Mouse (Mus musculus): ENCODE results near the gene Birc5. TPM values are rescaled to one million over a fixed set of nuclear protein-coding genes. Genes with fewer than 3 reads are reported as not detected.
A peak's percentile ranks its signal among the peaks of the same experiment; 100 is the strongest.

The Birc5 gene
- polyA plus RNA-seq, 1 experiment = 97.3 TPM

DNA sequence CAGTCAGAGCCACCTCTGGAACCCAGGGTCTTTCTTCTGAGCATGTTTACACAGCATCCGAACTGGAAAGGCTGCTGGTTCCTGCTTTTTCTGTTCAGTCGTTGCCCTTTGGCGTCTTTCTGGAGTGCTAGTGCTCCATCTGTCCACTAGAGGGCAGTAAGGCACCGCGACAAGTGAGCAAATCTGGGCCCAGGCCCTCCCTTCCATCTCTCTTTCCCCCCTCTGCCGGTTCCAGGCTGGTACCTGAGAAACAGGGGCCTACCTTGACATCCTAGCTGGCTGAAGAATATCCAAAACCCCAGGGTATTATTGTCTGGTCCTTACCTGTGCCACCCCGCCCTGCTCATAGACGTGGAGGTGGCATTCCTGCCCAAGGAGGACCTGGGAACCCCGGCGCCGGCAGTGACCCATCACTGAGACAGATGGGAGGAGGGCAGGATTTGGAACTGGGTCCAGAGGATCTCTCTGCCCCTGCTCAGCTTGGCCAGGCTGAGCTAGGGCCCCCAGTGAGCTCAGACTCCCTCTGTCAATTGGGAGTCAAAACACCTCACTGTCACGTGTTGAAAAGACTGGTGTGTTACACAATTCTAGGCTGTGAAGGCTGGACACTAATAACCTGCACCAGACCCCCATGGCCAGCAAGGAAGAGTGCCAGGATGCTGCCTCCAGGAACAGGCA lies 21.8 kb downstream of the Birc5 start:
- TF ChIP-seq CTCF (IDR thresholded peaks at IDR 0.05; ENCODE audit: low read depth, low read length) (peak; percentile 91), POLR2A (IDR thresholded peaks at IDR 0.05; ENCODE audit: borderline replicate concordance, low read depth, low read length) (no peak)
- no peak overlapping the region for H3K27ac ChIP-seq (ENCODE audit: insufficient read depth, low read depth, low read length)
- no peak overlapping the region for H3K4me3 ChIP-seq (ENCODE audit: insufficient read depth, low read length)
- H3K4me1 ChIP-seq (ENCODE audit: control insufficient read depth, insufficient read depth, low read length) = peaks cover 8% of the 10 kb centered on the region; the same call in 1 of the 2 replicates

DNA sequence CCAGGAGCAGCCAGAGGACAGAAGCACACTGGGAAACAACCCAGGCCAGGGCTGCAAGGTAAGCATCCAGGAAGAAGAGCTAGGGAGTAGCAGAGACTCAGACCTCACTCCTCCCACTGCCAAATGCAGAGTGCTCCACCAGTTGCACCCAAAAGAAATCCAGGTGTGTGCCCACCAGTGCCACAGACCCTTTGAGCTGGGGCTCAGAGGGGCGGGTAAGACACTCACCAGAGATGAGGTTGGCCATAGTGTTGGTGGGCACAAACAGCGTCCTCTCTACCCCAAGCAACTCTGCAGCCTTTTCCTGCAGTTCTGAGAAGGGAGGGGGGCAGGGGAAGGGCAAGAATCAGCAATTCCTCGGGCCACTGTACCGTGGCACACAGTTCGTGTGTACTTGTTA lies 22.3 kb downstream of the Birc5 start:
- TF ChIP-seq POLR2A (IDR thresholded peaks at IDR 0.05; ENCODE audit: borderline replicate concordance, low read depth, low read length) (no peak), CTCF (IDR thresholded peaks at IDR 0.05; ENCODE audit: low read depth, low read length) (no peak)
- no peak overlapping the region for H3K4me3 ChIP-seq (ENCODE audit: insufficient read depth, low read length)
- H3K4me1 ChIP-seq (ENCODE audit: control insufficient read depth, insufficient read depth, low read length) = peaks cover 7% of the 10 kb centered on the region; the same call in 1 of the 2 replicates
- no peak overlapping the region for H3K27ac ChIP-seq (ENCODE audit: insufficient read depth, low read depth, low read length)

DNA sequence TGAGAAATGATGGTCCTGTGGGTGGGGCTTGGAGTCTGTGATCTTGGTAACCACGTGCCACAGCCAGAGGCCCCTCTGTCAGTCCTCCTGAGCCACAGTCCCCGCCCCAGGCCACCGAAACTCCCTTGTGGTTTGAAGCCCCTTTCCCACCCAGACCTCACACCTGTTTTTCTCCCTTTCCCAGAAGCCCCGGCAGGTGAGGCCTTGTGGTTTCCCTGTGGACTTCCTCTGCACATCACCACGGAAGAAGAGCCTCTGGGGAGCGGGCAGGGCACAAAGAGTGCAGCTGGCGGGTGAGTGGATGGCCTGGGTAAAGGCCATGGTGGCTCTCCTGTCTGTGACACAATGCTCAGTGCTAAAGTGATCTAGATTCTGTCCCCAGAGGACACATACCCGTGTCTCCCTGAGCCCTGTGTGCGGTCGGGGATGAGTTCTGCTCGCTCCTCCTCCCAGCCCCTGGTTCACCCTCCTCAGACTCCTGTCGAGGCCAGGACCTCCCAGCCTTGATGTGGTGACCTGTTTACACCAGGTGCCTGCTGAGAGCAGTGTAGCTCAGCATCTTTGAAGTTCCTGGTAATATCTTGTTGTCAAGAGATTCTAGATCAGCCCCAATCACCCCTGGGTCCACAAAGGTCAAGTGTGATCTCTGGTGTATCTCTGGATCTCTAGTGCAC lies 23.0 kb downstream of the Birc5 start:
- Histone ChIP-seq H3K4me1 (ENCODE audit: control insufficient read depth, insufficient read depth, low read length) (peaks cover 12% of the 10 kb centered on the region), H3K27ac (ENCODE audit: insufficient read depth, low read depth, low read length) (no peak overlapping the region), H3K4me3 (ENCODE audit: insufficient read depth, low read length) (peak overlapping the region; percentile 92)
- TF ChIP-seq POLR2A (IDR thresholded peaks at IDR 0.05; ENCODE audit: borderline replicate concordance, low read depth, low read length) (no peak), CTCF (IDR thresholded peaks at IDR 0.05; ENCODE audit: low read depth, low read length) (no peak)

DNA sequence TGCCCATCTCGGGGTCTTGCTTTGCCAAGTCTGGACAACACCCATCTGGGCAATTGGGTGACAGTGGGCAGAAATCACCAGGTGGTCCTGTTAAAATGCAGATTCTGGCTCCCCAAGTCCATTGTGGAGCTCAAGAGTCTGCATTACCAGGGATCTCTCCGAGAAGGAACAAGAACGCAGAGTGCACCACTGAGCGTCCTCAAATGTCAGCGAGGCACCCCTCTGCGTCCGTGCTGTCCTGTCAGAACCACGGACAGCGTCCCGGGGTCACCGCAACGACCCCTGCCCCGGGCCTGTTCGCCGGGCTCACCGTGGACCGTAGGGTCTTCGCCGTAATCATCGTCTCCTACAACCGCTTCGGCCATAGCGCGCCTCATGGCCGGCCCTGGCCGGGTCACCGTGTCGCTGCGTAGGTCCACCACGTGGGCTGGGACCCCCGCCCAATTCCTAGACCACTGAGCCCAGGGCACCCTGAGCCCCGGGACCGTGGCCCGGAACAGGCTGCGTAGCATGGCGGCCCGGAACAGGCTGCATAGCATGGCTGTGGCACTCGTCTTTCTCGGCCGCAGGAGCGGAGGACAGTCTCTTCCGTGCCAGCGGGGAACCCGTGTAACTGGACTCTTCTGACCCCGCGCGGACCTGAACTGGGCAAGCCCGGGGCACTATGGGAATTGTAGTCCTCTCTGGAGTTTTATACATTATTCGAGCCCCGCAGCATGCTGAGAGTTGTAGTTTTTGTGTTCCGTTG lies 24.0 kb downstream of the Birc5 start, which contains the start of gene Tha1:
Gene Tha1, minus strand, starts transcription at position 621 of the 748 bp plus-strand sequence.
- peaks cover 22% of the 10 kb centered on the region for H3K4me1 ChIP-seq (ENCODE audit: control insufficient read depth, insufficient read depth, low read length)
- H3K4me3 ChIP-seq (ENCODE audit: insufficient read depth, low read length) = peak within 1 kb of the TSS; percentile 92
- TF ChIP-seq CTCF (IDR thresholded peaks at IDR 0.05; ENCODE audit: low read depth, low read length) (no peak), POLR2A (IDR thresholded peaks at IDR 0.05; ENCODE audit: borderline replicate concordance, low read depth, low read length) (no peak)
- H3K27ac ChIP-seq (ENCODE audit: insufficient read depth, low read depth, low read length) = peak within 1 kb of the TSS; percentile 50

DNA sequence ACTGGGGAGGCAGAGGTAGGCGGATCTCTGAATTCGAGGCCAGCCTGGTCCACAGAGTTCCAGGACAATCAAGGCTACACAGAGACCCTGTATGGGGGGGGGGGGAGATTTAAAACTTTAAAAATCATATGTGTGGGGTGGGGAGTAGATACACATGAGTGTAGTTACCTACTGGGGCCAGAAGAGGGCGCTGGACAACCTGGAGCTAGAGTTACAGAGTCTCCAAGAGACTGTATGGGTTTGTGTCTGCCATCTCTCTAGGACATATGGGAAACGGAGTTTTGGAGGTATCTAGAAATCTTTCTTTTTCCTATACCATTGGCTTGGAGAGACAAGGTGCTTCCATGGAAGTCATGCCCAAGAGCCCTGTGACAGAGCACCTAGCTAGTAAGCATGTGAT lies 25.4 kb downstream of the Birc5 start:
- Histone ChIP-seq H3K4me3 (ENCODE audit: insufficient read depth, low read length) (no peak overlapping the region), H3K4me1 (ENCODE audit: control insufficient read depth, insufficient read depth, low read length) (peaks cover 35% of the 10 kb centered on the region), H3K27ac (ENCODE audit: insufficient read depth, low read depth, low read length) (no peak overlapping the region)
- TF ChIP-seq CTCF (IDR thresholded peaks at IDR 0.05; ENCODE audit: low read depth, low read length) = peak; percentile 25; the same call in 1 of the 2 replicates
- no peak for TF ChIP-seq POLR2A (IDR thresholded peaks at IDR 0.05; ENCODE audit: borderline replicate concordance, low read depth, low read length)

DNA sequence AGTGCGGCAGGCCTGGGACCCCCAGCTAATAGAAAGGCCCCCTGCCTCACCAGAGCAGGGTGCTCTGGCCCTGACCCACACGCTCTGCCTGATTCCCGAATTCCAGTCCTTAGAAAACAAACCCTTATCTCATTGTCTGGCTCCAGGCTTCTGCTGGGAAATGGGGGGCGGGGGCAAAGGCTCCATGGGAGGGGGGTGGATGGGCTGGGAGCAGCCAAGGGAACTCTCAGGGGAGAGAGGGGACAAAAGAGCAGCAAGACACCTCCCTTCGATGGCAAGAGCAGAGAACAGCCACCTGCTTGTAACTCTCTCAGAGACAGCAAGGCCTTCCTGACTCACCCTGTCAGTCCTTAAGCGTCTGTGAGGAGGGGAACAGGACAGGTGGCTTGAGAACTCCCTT lies 26.6 kb downstream of the Birc5 start:
- no peak overlapping the region for H3K4me3 ChIP-seq (ENCODE audit: insufficient read depth, low read length)
- no peak overlapping the region for H3K27ac ChIP-seq (ENCODE audit: insufficient read depth, low read depth, low read length)
- TF ChIP-seq CTCF (IDR thresholded peaks at IDR 0.05; ENCODE audit: low read depth, low read length) (no peak), POLR2A (IDR thresholded peaks at IDR 0.05; ENCODE audit: borderline replicate concordance, low read depth, low read length) (no peak)
- H3K4me1 ChIP-seq (ENCODE audit: control insufficient read depth, insufficient read depth, low read length) = peaks cover 47% of the 10 kb centered on the region

DNA sequence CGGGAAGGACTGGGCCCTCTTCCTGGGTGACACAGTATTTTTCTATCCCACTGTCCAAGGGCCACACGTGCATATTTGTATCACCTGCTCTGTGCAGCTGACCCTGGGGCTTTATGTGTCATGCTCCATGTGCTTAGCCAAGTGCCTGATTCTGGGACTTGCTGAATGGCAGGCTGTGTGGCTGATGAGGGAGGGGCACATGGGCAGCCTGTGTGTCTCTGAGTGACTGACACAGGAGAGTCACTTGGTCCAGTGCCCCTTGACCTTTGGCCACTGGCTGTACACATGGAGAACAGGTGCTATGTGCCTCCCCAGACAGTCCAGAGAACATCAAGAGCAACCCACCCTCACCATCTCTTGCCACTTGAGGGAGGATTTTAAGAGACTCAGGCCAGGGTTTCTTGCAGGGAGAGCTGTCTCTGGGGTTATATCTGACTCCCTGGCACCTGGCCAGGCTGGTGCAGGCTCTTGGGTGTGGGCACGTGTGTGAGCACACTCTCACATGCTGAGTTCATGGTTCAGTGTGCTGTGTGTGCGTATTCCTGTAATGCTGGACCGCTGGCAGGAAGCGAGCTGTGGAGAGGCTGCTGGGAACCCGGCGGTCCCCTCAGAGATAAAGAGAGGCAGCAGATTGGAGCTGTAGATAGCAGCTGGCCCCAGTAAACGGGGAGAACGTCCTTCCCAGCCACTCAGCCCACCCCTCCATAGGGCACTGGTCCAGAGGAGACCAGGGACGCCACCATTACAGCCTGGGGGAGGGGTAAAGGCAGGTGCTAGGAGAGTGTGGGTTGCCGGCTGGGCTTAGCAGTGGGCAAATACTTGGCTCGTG lies 29.1 kb downstream of the Birc5 start:
- Histone ChIP-seq H3K4me1 (ENCODE audit: control insufficient read depth, insufficient read depth, low read length) (peaks cover 62% of the 10 kb centered on the region), H3K27ac (ENCODE audit: insufficient read depth, low read depth, low read length) (peak overlapping the region; percentile 99), H3K4me3 (ENCODE audit: insufficient read depth, low read length) (peak overlapping the region; percentile 26; the same call in 1 of the 2 replicates)
- TF ChIP-seq POLR2A (IDR thresholded peaks at IDR 0.05; ENCODE audit: borderline replicate concordance, low read depth, low read length) (no peak), CTCF (IDR thresholded peaks at IDR 0.05; ENCODE audit: low read depth, low read length) (no peak)

DNA sequence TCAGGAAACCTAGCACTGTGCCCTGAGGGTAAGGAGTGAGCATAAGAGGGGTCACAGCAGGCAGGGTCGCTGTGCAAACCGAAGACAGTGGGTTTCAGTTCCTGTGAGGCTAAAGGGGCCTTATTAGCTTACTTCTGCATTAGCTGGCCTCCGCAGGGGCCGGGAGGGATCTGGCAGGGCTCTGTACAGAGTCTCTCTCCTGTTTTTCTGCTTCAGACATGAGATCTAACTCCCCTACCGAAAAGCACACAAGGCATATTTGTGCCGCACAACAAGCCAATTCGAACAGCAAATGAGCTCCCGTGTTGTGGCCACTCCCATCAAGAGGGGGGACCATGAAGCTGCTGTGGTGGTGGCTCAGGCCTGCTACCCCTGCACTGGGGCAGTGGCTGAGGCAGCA lies 29.8 kb downstream of the Birc5 start:
- Histone ChIP-seq H3K27ac (ENCODE audit: insufficient read depth, low read depth, low read length) (peak overlapping the region; percentile 99), H3K4me1 (ENCODE audit: control insufficient read depth, insufficient read depth, low read length) (peaks cover 67% of the 10 kb centered on the region), H3K4me3 (ENCODE audit: insufficient read depth, low read length) (peak overlapping the region; percentile 6)
- TF ChIP-seq POLR2A (IDR thresholded peaks at IDR 0.05; ENCODE audit: borderline replicate concordance, low read depth, low read length) (0 out of 2 replicates have a peak, but pooled peaks have one; percentile 1), CTCF (IDR thresholded peaks at IDR 0.05; ENCODE audit: low read depth, low read length) (no peak)

DNA sequence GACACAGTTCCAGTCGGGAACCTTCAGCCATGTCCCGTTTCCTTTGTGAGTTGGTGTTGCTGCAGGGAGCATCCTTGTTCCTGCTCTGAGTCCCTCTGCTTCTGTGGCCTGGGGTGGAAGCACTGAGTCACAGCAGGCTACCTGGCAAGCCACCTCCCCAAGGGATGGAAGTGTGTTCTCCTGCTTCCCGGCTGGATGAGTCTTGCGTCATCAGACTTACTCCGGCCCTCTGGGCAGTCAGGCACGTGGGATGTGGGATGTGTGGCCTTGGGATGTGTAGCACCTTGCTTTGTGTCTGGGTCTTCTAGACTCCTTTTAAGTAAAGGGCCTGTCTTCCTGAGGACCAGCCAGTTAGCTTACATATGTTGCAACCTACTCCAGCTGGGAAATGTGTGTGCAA lies 30.6 kb downstream of the Birc5 start:
- Histone ChIP-seq H3K4me3 (ENCODE audit: insufficient read depth, low read length) (no peak overlapping the region), H3K27ac (ENCODE audit: insufficient read depth, low read depth, low read length) (peak overlapping the region; percentile 99), H3K4me1 (ENCODE audit: control insufficient read depth, insufficient read depth, low read length) (peaks cover 67% of the 10 kb centered on the region)
- TF ChIP-seq CTCF (IDR thresholded peaks at IDR 0.05; ENCODE audit: low read depth, low read length) (no peak), POLR2A (IDR thresholded peaks at IDR 0.05; ENCODE audit: borderline replicate concordance, low read depth, low read length) (no peak)
